Mouse (Mus musculus): ENCODE data around the gene Hapln4. TPM values are rescaled to one million over a fixed set of nuclear protein-coding genes. Genes with fewer than 3 reads are reported as not detected.

Gene Hapln4
- polyA plus RNA-seq, 2 experiments = 0.23 to 0.41 TPM

DNA sequence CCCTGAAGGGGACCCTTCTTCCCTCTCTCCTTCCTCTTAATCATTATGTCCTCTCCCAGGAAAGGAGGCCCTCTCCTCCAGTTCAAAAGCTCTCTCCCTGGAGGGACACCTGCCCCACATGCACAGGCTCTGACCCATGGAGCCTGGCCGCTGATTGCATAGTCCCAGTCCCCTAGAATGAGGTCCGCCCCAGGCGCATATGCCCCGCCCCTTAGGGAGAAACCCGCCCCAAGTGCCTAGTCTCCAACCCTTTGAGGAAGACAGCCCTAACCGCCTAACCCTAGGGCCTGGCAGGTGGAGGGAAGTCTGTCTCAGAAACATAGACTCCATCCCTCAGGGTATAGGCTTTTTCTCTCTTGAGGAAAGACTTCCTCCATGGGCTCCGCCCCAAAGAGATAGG lies 4.0 kb downstream of the Hapln4 start:
- Histone ChIP-seq H3K27me3 (ENCODE audit: control insufficient read depth, insufficient read depth, low read length) (peaks cover 88% of the 10 kb centered on the region), H3K27ac (replicated peaks; ENCODE audit: low read depth, low read length) (no peak overlapping the region), H3K9ac (ENCODE audit: low read depth, low read length, severe bottlenecking) (no peak overlapping the region), H3K4me3 (replicated peaks; ENCODE audit: low read length) (no peak overlapping the region), H3K4me2 (replicated peaks; ENCODE audit: low read depth, low read length, severe bottlenecking) (no peak overlapping the region), H3K9me3 (ENCODE audit: control insufficient read depth, low read length) (no peaks in the 10 kb centered on the region), H3K4me1 (ENCODE audit: control insufficient read depth, insufficient read depth, low read length) (peaks cover 6% of the 10 kb centered on the region), H3K36me3 (ENCODE audit: control insufficient read depth, insufficient read depth, low read length) (no peaks in the 10 kb centered on the region)
- ATAC-seq (ENCODE audit: low FRiP score, low read depth) = no peak
- no peak for DNase-seq (ENCODE audit: low spot score)
- WGBS = 5% methylated on average over 7 of the region's 7 CpGs
- TF ChIP-seq POLR2A (IDR thresholded peaks at IDR 0.05; ENCODE audit: borderline replicate concordance, extremely low read depth, insufficient read depth, insufficient read length) = no peak

- H3K4me2 ChIP-seq (replicated peaks; ENCODE audit: low read depth, low read length, severe bottlenecking) = peak overlapping the region; percentile 60
- WGBS = 5% methylated on average over 43 of the region's 56 CpGs
- peak; percentile 46 for DNase-seq (ENCODE audit: low spot score)
Observed at GRCm38 (mm10) chr8:70087836-70088650, 4.8 kb downstream of the Hapln4 start.

GRCm38 (mm10) chr8:70089296-70089960 lies 6.2 kb downstream of the Hapln4 start:
- Histone ChIP-seq H3K9ac (ENCODE audit: low read depth, low read length, severe bottlenecking) (no peak overlapping the region), H3K36me3 (ENCODE audit: control insufficient read depth, insufficient read depth, low read length) (no peaks in the 10 kb centered on the region), H3K9me3 (ENCODE audit: control insufficient read depth, low read length) (no peaks in the 10 kb centered on the region), H3K27ac (replicated peaks; ENCODE audit: low read depth, low read length) (no peak overlapping the region), H3K4me3 (replicated peaks; ENCODE audit: low read length) (no peak overlapping the region), H3K27me3 (ENCODE audit: control insufficient read depth, insufficient read depth, low read length) (peaks cover 66% of the 10 kb centered on the region), H3K4me2 (replicated peaks; ENCODE audit: low read depth, low read length, severe bottlenecking) (no peak overlapping the region), H3K4me1 (ENCODE audit: control insufficient read depth, insufficient read depth, low read length) (no peaks in the 10 kb centered on the region)
- DNase-seq (ENCODE audit: low spot score) = no peak
- ATAC-seq (ENCODE audit: low FRiP score, low read depth) = no peak
- WGBS = 61% methylated on average over 9 of the region's 9 CpGs
- TF ChIP-seq POLR2A (IDR thresholded peaks at IDR 0.05; ENCODE audit: borderline replicate concordance, extremely low read depth, insufficient read depth, insufficient read length) = no peak

More at GRCm38 (mm10) chr8:70087836-70088650, 4.8 kb downstream of the Hapln4 start:
- Histone ChIP-seq H3K36me3 (ENCODE audit: control insufficient read depth, insufficient read depth, low read length) (no peaks in the 10 kb centered on the region), H3K9me3 (ENCODE audit: control insufficient read depth, low read length) (no peaks in the 10 kb centered on the region), H3K9ac (ENCODE audit: low read depth, low read length, severe bottlenecking) (peak overlapping the region; percentile 40), H3K4me1 (ENCODE audit: control insufficient read depth, insufficient read depth, low read length) (peaks cover 6% of the 10 kb centered on the region), H3K27ac (replicated peaks; ENCODE audit: low read depth, low read length) (no peak overlapping the region), H3K4me3 (replicated peaks; ENCODE audit: low read length) (peak overlapping the region; percentile 37), H3K27me3 (ENCODE audit: control insufficient read depth, insufficient read depth, low read length) (peaks cover 80% of the 10 kb centered on the region)
- TF ChIP-seq POLR2A (IDR thresholded peaks at IDR 0.05; ENCODE audit: borderline replicate concordance, extremely low read depth, insufficient read depth, insufficient read length) = no peak
- ATAC-seq (ENCODE audit: low FRiP score, low read depth) = 0 out of 2 replicates have a peak, but pooled peaks have one; percentile 36

- Histone ChIP-seq H3K27me3 (ENCODE audit: control insufficient read depth, insufficient read depth, low read length) (peaks cover 33% of the 10 kb centered on the region), H3K36me3 (ENCODE audit: control insufficient read depth, insufficient read depth, low read length) (no peaks in the 10 kb centered on the region), H3K27ac (replicated peaks; ENCODE audit: low read depth, low read length) (no peak overlapping the region), H3K4me1 (ENCODE audit: control insufficient read depth, insufficient read depth, low read length) (no peaks in the 10 kb centered on the region), H3K9ac (ENCODE audit: low read depth, low read length, severe bottlenecking) (no peak overlapping the region), H3K4me2 (replicated peaks; ENCODE audit: low read depth, low read length, severe bottlenecking) (no peak overlapping the region), H3K4me3 (replicated peaks; ENCODE audit: low read length) (no peak overlapping the region), H3K9me3 (ENCODE audit: control insufficient read depth, low read length) (no peaks in the 10 kb centered on the region)
- WGBS = 43% methylated on average over 8 of the region's 8 CpGs
- no peak for TF ChIP-seq POLR2A (IDR thresholded peaks at IDR 0.05; ENCODE audit: borderline replicate concordance, extremely low read depth, insufficient read depth, insufficient read length)
- ATAC-seq (ENCODE audit: low FRiP score, low read depth) = no peak
- no peak for DNase-seq (ENCODE audit: low spot score)
Observed at GRCm38 (mm10) chr8:70092786-70093185, 9.5 kb downstream of the Hapln4 start.

DNA sequence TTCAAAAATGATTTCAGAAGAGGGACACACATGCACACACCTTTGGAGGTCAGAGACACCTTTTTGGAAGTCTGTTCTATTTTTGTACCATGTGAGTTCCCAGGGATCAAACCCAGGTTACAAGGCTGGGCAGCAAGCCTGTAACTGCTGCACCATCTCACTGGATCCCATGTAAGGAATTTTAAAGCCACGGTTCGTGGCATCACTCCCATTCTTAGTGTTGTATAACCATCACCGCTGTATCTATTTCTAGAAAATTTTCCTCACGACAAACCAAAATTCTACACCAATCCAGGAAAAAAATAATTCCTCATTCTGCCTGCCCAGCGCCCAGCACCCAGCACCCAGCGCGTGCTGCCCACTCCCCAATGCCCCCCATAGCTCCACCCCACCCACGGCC lies 16.0 kb downstream of the Hapln4 start:
- DNase-seq (ENCODE audit: low spot score) = no peak

More for the DNA sequence above, 16.0 kb downstream of the Hapln4 start:
- no peaks in the 10 kb centered on the region for H3K36me3 ChIP-seq (ENCODE audit: control insufficient read depth, insufficient read depth, low read length)
- no peak for TF ChIP-seq POLR2A (IDR thresholded peaks at IDR 0.05; ENCODE audit: borderline replicate concordance, extremely low read depth, insufficient read depth, insufficient read length)
- H3K4me1 ChIP-seq (ENCODE audit: control insufficient read depth, insufficient read depth, low read length) = no peaks in the 10 kb centered on the region
- no peaks in the 10 kb centered on the region for H3K9me3 ChIP-seq (ENCODE audit: control insufficient read depth, low read length)
- H3K4me3 ChIP-seq (replicated peaks; ENCODE audit: low read length) = no peak overlapping the region
- H3K9ac ChIP-seq (ENCODE audit: low read depth, low read length, severe bottlenecking) = no peak overlapping the region
- no peak for ATAC-seq (ENCODE audit: low FRiP score, low read depth)
- H3K4me2 ChIP-seq (replicated peaks; ENCODE audit: low read depth, low read length, severe bottlenecking) = no peak overlapping the region
- H3K27ac ChIP-seq (replicated peaks; ENCODE audit: low read depth, low read length) = no peak overlapping the region
- H3K27me3 ChIP-seq (ENCODE audit: control insufficient read depth, insufficient read depth, low read length) = no peaks in the 10 kb centered on the region
- WGBS = 75% methylated on average over 8 of the region's 8 CpGs

Data from limb, embryonic 14.5 days (tissue).